Mouse (Mus musculus): Measurements from ENCODE around the gene Ppp1r13b. TPM values are rescaled to one million over a fixed set of nuclear protein-coding genes. Genes with fewer than 3 reads are reported as not detected.

Ppp1r13b gene
- polyA plus RNA-seq, 1 experiment: 32.1 TPM

DNA sequence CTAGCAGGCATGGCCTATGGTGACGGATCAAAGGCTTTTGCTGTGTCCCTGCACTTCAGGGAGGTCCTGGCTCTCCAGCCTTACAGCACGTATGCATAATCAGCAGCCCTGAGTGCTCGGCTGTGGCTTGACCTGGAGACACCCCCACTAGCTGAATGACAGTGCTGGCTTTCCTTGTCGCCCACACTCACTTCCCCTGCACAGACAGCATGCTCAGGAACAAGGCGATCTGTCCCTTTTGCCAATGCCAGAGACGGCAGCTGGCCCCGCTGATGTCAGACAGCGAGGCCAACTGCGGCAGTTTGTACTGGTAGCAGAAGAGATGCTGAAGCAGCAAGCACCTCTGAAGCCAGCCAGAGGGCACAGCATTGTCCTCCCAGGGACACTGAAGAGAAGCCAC, 12.1 kb upstream of the Ppp1r13b start:
- Histone ChIP-seq H3K4me3 (ENCODE audit: insufficient read depth, low read length) (no peak overlapping the region), H3K4me1 (ENCODE audit: control insufficient read depth, insufficient read depth, low read length) (no peaks in the 10 kb centered on the region; the same call in 1 of the 2 replicates), H3K27ac (ENCODE audit: insufficient read depth, low read length) (no peak overlapping the region)
- TF ChIP-seq CTCF (IDR thresholded peaks at IDR 0.05; ENCODE audit: extremely low read depth, insufficient read depth, low read length) (no peak), POLR2A (IDR thresholded peaks at IDR 0.05; ENCODE audit: extremely low read depth, insufficient read depth, low read length) (no peak)

GRCm38 (mm10) chr12:111916514-111917217, 8.8 kb upstream of the Ppp1r13b start:
- no peak for TF ChIP-seq CTCF (IDR thresholded peaks at IDR 0.05; ENCODE audit: extremely low read depth, insufficient read depth, low read length)
- TF ChIP-seq POLR2A (IDR thresholded peaks at IDR 0.05; ENCODE audit: extremely low read depth, insufficient read depth, low read length): no peak
- Histone ChIP-seq H3K4me3 (ENCODE audit: insufficient read depth, low read length) (no peak overlapping the region), H3K4me1 (ENCODE audit: control insufficient read depth, insufficient read depth, low read length) (no peaks in the 10 kb centered on the region; the same call in 1 of the 2 replicates), H3K27ac (ENCODE audit: insufficient read depth, low read length) (no peak overlapping the region)

- Histone ChIP-seq H3K4me3 (ENCODE audit: insufficient read depth, low read length) (no peak overlapping the region), H3K4me1 (ENCODE audit: control insufficient read depth, insufficient read depth, low read length) (no peaks in the 10 kb centered on the region; the same call in 1 of the 2 replicates), H3K27ac (ENCODE audit: insufficient read depth, low read length) (no peak overlapping the region)
- TF ChIP-seq POLR2A (IDR thresholded peaks at IDR 0.05; ENCODE audit: extremely low read depth, insufficient read depth, low read length) (no peak), CTCF (IDR thresholded peaks at IDR 0.05; ENCODE audit: extremely low read depth, insufficient read depth, low read length) (no peak)
These were observed 7.9 kb upstream of the Ppp1r13b start for GRCm38 (mm10) chr12:111915781-111916180.

DNA sequence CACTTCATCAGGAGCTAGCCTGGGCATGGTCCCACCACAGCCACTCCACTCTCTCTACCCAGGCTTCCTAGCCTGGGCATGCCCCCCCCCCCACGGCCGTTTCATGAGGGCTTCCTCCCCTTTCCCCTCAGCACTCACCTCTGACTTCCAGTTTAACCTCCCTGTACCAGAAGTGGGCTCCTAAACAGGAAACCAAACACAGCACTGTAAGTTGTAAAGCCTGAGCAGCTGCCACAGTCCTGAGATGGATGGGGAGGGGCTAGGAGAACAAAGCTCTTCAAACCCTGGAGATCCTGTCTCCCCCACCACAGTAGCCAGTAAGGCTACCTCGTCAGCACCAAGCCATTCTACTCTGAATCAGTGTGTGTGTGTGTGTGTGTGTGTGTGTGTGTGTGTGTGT, 6.1 kb upstream of the Ppp1r13b start:
- no peak for TF ChIP-seq CTCF (IDR thresholded peaks at IDR 0.05; ENCODE audit: extremely low read depth, insufficient read depth, low read length)
- TF ChIP-seq POLR2A (IDR thresholded peaks at IDR 0.05; ENCODE audit: extremely low read depth, insufficient read depth, low read length): no peak
- Histone ChIP-seq H3K27ac (ENCODE audit: insufficient read depth, low read length) (no peak overlapping the region), H3K4me1 (ENCODE audit: control insufficient read depth, insufficient read depth, low read length) (no peaks in the 10 kb centered on the region), H3K4me3 (ENCODE audit: insufficient read depth, low read length) (no peak overlapping the region)

DNA sequence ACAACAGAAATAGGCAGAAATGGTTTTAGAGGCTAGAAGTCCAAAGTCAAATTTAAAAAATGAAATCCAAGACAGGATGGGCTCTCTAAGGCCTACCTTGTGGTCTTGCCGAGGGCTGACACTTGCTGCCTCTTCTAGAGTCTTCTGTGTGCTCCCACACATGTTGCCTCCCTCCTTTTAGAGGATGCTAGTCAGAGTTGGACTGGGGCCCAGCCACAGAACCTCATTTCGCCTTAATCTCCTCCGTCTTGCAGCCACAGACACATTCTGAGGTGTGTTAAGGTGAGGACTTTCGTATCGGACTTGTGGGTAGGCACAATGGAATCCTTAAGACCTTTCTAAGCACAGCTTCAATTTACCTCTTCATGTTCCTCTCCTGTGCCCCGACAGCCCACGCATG, 4.9 kb upstream of the Ppp1r13b start:
- TF ChIP-seq POLR2A (IDR thresholded peaks at IDR 0.05; ENCODE audit: extremely low read depth, insufficient read depth, low read length): no peak
- TF ChIP-seq CTCF (IDR thresholded peaks at IDR 0.05; ENCODE audit: extremely low read depth, insufficient read depth, low read length): no peak
- no peak overlapping the region for H3K27ac ChIP-seq (ENCODE audit: insufficient read depth, low read length)

GRCm38 (mm10) chr12:111911796-111912195, 3.9 kb upstream of the Ppp1r13b start:
- Histone ChIP-seq H3K4me3 (ENCODE audit: insufficient read depth, low read length) (no peak overlapping the region), H3K27ac (ENCODE audit: insufficient read depth, low read length) (no peak overlapping the region), H3K4me1 (ENCODE audit: control insufficient read depth, insufficient read depth, low read length) (no peaks in the 10 kb centered on the region)
- TF ChIP-seq CTCF (IDR thresholded peaks at IDR 0.05; ENCODE audit: extremely low read depth, insufficient read depth, low read length) (no peak), POLR2A (IDR thresholded peaks at IDR 0.05; ENCODE audit: extremely low read depth, insufficient read depth, low read length) (no peak)

More for the DNA sequence above, 4.9 kb upstream of the Ppp1r13b start:
- H3K4me3 ChIP-seq (ENCODE audit: insufficient read depth, low read length): no peak overlapping the region
- no peaks in the 10 kb centered on the region for H3K4me1 ChIP-seq (ENCODE audit: control insufficient read depth, insufficient read depth, low read length)

DNA sequence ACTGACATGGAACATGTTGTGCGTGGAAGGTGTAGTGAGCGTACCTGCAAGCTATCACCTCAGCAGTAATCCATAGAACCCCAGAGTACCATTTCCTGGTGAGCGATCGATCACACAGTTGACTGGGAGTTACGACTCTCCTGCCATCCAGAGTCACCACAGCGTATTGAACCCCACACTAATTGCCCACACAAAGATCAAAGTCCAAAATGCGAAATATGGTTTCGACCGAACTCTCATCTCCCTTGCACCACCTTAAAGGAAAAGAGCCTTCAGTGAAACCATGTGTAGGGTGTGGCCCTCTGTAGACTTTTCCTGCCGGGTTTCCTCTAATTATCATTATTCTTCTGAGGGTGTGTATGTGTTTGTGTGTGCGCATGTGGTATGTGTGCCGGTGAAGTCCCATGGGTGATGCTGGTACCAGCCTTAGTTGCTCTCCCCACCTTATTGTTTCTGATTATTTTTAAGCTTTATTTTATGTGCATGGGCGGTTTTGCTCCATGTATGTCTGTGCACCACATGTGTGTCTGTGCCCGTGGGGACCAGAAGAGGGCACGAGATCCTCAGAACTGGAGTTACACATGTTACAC, 3.4 kb upstream of the Ppp1r13b start:
- no peaks in the 10 kb centered on the region for H3K4me1 ChIP-seq (ENCODE audit: control insufficient read depth, insufficient read depth, low read length)
- H3K27ac ChIP-seq (ENCODE audit: insufficient read depth, low read length): no peak overlapping the region
- no peak overlapping the region for H3K4me3 ChIP-seq (ENCODE audit: insufficient read depth, low read length)
- TF ChIP-seq CTCF (IDR thresholded peaks at IDR 0.05; ENCODE audit: extremely low read depth, insufficient read depth, low read length): no peak
- no peak for TF ChIP-seq POLR2A (IDR thresholded peaks at IDR 0.05; ENCODE audit: extremely low read depth, insufficient read depth, low read length)

GRCm38 (mm10) chr12:111908997-111909550, 1.2 kb upstream of the Ppp1r13b start:
- Histone ChIP-seq H3K4me1 (ENCODE audit: control insufficient read depth, insufficient read depth, low read length) (no peaks in the 10 kb centered on the region), H3K27ac (ENCODE audit: insufficient read depth, low read length) (no peak overlapping the region), H3K4me3 (ENCODE audit: insufficient read depth, low read length) (no peak overlapping the region)
- TF ChIP-seq POLR2A (IDR thresholded peaks at IDR 0.05; ENCODE audit: extremely low read depth, insufficient read depth, low read length): no peak
- TF ChIP-seq CTCF (IDR thresholded peaks at IDR 0.05; ENCODE audit: extremely low read depth, insufficient read depth, low read length): no peak

DNA sequence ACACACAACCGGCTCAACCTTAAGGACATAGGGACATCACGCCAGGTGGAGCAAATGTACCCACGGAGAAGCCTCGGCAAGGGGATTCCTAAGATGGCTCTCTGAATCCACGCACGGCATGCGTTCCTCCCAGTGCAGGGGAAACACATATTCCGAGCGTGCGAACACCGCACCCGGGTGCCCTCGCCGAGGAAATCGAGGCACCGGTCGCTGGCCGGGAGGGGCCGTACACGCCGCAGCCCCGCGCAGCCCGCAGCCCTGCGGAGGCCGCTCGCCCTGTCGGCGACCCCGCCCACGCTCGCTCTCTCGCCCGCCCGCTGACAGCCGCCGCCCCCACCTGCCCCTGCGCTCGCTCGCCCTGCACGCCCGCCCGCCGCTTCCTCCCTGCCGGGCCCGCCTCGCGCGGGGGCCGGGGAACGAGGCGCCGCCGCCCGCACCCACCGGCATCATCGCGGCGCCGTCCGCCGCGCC, 454 bp downstream of the Ppp1r13b start:
- peaks cover 1% of the 10 kb centered on the region; the same call in 1 of the 2 replicates for H3K4me1 ChIP-seq (ENCODE audit: control insufficient read depth, insufficient read depth, low read length)
- H3K4me3 ChIP-seq (ENCODE audit: insufficient read depth, low read length): peak overlapping the region; percentile 90
- TF ChIP-seq CTCF (IDR thresholded peaks at IDR 0.05; ENCODE audit: extremely low read depth, insufficient read depth, low read length) (no peak), POLR2A (IDR thresholded peaks at IDR 0.05; ENCODE audit: extremely low read depth, insufficient read depth, low read length) (no peak)
- H3K27ac ChIP-seq (ENCODE audit: insufficient read depth, low read length): peak overlapping the region; percentile 26
